Mouse (Mus musculus): ENCODE measurements around the gene Dpep1.
"Not testable (repeated sequence)": the region's sequence is repeated elsewhere in the genome, so short reads cannot be mapped to it uniquely, and the experiment has no call there.

Dpep1 gene

DNA sequence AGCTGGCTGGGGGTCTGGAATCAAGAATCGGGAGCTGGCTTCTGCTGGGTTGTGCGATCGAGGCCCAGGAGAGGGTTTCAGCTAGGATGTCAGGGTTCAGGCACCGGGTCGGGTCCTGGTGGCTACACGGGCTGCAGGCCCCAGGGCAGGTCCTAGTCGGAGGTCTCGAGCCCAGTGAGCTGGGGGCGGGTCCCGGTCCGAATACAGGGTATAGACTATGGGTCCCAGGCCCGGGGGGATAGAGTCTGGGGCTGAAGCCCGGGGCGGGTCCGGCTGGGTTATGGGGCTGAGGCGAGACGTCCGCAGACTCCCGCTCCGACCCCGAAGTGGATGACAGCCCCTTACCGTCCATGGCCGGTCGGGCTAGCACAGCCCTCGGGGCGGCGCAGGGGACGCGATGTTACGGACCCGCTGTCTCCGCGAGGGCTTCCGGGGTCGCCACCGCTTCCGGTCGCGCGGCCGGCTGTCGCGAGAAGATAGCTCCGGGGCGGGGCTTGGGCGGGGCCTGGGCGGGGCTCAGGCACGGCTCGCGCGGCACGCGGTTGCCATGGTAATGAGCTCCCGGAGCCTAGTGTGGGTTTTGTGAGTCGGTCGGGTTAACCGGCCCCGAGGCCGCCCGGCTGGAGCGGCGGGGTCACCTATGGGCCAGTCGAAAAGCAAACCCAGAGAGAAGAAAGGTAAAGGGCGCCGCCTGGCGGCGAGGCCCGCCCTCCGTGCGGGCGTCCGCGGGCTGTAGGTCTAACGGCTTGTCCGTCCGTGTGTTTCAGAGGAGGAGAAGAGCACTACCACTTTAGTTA is 26.5 kb downstream of the Dpep1 start, which contains the start of the genes Chmp1a and Spata33:
TSS of gene Chmp1a (minus strand) at position 443 of the 797 bp plus-strand sequence.
TSS of gene Spata33 (plus strand) at position 512 of the 797 bp plus-strand sequence.
- DNase-seq (ENCODE audit: low read depth, low spot score): peak; percentile 96

- no peak for DNase-seq (ENCODE audit: low read depth, low spot score)
Measured at GRCm38 (mm10) chr8:123213118-123213772, 27.2 kb downstream of the Dpep1 start.

DNA sequence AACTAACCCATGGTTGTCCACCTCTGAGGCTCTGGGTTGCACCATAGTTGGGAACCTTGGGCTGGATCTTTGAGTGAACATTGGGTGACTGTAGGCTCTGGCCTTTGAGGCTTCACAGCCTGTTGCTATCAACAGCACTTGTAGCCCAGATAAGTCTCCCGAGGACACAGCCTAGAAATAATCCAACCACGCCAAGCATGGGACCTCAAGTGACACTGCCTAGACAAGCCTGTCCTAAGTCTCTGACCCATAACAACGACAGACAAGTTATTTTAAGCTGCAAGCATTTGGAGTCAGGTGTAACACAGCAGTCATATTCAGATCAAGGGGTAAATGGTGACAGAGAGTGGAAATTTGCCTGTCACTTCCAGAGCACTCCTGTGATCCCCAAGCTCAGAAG is 29.4 kb downstream of the Dpep1 start:
- no peak for DNase-seq (ENCODE audit: low read depth, low spot score)

GRCm38 (mm10) chr8:123220917-123221316 is 34.9 kb downstream of the Dpep1 start:
- DNase-seq (ENCODE audit: low read depth, low spot score): no peak

DNA sequence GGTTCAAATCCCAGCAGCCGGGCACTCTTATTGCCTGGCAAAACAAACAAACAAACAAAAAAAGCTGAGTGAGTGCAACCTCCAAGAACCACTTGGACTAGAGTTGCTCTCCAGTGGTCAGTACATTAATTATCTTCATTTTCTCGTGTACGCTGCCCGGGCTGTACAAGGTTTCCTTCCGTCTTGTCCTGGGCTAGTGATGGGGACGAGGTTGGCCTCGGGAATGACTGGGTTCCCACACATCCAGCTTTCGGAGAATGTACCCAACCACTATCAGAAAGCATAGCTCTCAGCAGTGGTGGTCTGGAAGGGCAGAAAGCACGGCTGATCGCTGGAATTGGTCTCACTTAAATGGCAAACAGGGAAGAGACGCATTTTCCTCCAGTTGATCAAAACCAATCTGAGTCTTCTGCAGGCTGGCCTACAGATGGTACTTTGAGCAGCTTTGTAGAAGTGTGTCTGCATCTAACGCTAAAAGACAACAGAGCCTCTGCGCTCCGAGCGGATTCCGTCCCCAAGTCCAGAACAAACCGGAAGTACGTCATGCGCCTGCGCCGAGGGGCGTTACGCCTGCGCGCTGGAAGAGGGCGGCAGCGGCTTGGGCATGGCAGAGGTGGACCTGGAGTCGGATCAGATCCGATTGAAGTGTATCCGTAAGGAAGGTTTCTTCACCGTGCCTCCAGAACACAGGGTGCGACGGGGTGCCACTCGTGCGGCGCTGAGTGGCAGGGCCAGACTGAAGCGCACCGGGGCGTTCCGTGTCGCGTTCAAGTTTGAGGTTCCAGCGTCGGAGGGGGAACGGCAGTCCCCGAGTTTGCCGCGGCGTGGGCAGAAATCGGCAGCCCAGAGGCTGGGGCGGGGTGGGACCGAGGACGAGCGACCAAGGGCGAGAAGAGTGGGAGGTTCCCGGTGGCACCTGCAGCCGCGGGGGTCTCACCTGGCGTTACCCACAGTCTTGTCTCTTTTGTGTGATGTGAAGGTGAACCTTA is 38.5 kb downstream of the Dpep1 start, which contains the start of gene Cdk10:
TSS of gene Cdk10 (plus strand) at position 565 of the 989 bp plus-strand sequence.
- peak; percentile 89 for DNase-seq (ENCODE audit: low read depth, low spot score)

DNA sequence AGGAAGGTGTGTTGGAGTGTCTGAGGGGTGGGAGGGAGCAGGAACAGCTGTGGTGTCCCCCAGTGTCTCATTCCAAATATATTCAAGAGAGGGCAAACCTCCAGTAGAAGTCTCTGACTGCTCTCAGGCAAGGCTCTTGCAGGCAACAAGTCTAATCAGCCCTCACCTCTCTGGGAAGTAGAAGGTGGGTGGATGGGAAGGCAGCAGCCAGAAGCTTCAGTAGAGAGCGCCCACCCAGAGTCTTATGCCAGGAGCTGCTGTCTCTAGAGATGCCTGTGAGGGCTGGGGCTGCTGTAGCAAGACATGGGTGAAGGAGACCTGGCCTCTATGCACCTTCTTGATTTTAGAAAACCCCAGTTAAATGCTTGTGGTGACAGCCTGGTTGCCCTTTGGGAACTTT is 42.4 kb downstream of the Dpep1 start:
- no peak for DNase-seq (ENCODE audit: low read depth, low spot score)

DNA sequence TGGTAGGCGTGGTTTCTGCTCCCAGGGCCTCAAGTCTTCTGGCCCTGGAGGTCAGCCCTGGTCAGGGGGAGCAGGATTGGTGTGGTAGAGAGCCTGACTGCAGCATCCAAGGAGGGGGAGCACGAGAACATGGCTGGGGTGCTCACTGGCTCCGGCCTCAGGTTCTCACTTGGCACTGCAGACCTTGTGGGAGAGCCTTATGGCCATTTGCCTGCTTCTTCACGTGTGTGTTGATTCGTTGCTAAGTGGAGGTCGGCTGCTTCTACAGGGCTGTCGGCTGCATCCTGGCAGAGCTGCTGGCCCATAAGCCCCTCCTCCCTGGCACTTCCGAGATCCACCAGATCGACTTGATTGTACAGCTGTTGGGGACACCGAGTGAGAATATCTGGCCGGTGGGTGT is 44.3 kb downstream of the Dpep1 start:
- not testable (repeated sequence) for DNase-seq (ENCODE audit: low read depth, low spot score)

GRCm38 (mm10) chr8:123231742-123232141 is 45.7 kb downstream of the Dpep1 start:
- no peak for DNase-seq (ENCODE audit: low read depth, low spot score)

GRCm38 (mm10) chr8:123232553-123232952 is 46.5 kb downstream of the Dpep1 start:
- DNase-seq (ENCODE audit: low read depth, low spot score): no peak

DNA sequence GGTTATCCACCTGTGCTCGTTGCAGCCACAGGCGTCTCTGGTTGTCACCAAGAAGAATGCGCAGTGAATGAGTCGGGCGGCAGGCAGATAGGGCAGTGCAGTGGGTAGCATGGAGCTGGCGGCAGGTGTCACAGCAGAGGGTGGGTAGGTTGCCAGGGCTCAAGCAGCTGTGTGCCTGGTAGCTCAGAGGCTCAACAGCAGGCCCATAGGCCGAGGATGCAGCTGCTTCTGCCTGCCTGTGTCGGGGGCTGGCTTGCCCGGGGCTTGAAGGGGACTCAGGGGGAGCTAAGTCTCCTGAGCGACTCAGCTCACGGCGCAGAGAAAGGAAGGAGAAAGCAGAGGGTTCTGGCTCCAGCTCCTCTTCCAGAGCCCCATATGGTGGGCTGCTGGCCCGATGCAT is 47.3 kb downstream of the Dpep1 start:
- DNase-seq (ENCODE audit: low read depth, low spot score): no peak

DNA sequence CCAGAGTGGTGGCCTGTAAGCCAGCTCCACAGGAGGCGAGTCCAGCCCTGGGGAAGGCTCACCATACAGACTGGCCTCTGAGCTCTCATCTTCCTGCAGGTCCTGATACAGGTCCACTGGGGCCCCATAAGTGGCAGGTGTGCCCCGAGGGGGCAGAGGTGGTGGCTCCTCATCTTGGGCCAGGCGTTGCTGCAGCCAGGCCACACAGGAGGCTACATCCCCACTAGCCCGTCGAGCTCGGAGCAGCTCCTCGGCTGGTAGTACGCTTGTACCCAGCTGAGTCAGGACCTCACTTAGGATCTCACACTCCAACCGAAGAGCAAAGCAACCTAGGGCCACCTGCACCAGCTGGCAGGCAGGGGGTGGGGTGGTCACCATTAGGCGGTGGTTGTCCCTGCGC is 47.7 kb downstream of the Dpep1 start:
- no peak for DNase-seq (ENCODE audit: low read depth, low spot score)

GRCm38 (mm10) chr8:123234918-123235519 is 49.0 kb downstream of the Dpep1 start:
- peak; percentile 23 for DNase-seq (ENCODE audit: low read depth, low spot score)

DNA sequence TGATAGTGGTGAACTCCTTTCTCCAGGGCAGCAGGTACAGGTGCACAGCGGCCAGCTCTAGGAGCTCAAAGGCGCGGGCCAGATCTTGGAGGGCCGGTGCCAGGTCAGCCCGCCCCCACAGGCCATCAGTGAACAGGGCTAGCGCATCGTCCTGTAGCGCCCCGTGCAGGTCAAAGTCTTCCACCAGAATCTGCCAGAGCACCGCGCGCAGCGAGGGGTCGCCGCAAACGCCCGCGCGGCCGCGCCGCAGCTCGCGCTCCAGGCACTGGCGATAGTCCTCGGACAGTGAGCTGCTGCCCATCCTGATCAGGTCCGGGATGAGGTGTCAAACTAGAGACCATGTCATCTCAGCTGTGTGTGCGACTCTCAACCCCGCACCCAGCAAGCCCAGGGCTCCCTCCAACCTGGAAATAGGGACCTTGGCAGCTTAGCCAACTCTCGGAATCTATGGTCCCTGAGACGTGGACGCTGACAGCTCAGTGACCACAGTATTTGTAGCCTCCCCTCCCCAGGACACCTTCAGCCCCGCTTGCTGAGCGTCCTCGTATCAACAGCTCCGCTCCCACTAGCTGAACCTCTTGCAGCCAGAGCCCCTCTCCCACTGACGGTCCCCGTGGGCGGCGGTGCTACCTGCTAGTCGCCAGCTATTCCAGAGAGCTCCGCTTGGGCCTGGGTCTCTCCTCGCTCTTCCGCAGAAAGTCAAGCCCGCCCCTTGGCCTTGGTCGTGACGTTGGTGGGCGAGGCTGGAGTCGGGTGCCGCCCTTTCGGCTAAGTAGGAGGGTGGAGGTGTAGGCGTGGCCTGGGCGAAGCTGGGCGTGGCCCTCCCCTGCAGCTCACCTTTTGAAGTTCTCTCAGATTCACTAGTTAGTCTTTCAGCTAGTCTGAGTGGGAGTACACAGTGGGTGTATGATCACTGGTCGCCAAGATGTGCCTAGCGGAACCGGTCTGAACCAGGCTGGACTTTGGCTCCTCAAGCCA is 49.8 kb downstream of the Dpep1 start, which contains the start of gene Spata2l:
TSS of gene Spata2l (minus strand) at position 714 of the 978 bp plus-strand sequence.
- DNase-seq (ENCODE audit: low read depth, low spot score): peak; percentile 89

GRCm38 (mm10) chr8:123239398-123239797 is 53.4 kb downstream of the Dpep1 start:
- DNase-seq (ENCODE audit: low read depth, low spot score): no peak

DNA sequence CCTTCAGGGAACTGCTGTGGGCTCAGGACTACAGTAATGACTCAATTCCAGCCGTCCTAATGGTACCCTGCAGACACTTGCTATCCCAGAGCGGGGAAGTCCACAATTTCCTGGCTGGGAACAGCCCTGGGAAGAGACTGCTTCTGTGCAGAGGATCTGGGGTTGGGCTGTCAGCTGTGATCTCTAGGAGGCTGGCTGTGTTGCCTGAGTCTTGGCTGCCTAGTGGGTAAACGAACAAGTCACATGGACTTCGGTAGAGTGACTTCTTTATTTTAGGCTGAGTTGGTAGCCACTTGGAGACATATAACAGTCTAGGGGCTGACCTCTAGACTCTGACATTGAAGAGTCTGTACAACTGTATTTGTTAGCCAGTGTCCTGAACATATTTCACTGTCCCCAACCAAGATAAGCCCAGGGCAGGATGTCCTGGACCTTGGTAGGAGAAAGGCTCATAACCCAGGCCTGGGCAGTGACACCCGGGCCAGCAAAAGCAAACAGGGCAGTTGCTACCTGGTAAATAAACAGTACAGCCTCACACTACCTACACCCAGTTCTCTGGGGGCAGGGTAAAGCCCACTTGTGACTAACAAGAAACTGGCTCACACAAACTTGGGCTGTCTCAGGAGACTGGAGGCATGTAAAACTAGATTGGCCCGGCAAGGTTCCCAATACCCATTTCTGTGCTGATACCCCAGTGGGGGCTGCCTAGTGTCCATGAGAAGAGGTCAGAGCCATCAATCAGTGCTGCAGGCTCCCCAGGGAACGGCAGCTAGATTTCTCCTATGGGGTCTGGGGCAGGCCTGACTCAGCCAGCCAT is 56.3 kb downstream of the Dpep1 start:
- no peak for DNase-seq (ENCODE audit: low read depth, low spot score)

GRCm38 (mm10) chr8:123243053-123243452 is 57.0 kb downstream of the Dpep1 start:
- no peak for DNase-seq (ENCODE audit: low read depth, low spot score)

GRCm38 (mm10) chr8:123244382-123244781 is 58.3 kb downstream of the Dpep1 start:
- DNase-seq (ENCODE audit: low read depth, low spot score): no peak

DNA sequence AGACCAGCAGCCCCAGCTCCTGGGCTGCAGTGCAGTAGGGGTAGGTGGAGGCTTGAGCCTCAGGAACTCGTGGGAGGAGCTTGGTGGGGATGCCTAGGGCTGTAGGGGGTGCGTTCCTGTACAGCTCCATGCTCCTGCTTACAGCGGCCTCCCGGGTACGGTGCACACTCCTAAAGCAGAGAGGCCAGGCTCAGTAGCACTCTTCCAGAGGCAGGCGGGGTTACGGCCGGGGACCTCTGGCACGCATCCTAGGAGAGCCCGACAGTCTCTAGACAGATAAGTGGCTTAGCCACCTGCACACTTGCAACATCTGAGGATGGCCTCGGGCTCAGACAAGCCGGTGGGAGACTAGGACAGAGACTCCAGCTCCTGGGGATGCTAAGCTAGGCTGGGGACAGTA is 59.5 kb downstream of the Dpep1 start:
- no peak for DNase-seq (ENCODE audit: low read depth, low spot score)

- DNase-seq (ENCODE audit: low read depth, low spot score): no peak
Measured at GRCm38 (mm10) chr8:123247748-123248147, 61.7 kb downstream of the Dpep1 start.
